10 mouse cellular contexts compared by ENCODE assay signal in the genomic region with DNA sequence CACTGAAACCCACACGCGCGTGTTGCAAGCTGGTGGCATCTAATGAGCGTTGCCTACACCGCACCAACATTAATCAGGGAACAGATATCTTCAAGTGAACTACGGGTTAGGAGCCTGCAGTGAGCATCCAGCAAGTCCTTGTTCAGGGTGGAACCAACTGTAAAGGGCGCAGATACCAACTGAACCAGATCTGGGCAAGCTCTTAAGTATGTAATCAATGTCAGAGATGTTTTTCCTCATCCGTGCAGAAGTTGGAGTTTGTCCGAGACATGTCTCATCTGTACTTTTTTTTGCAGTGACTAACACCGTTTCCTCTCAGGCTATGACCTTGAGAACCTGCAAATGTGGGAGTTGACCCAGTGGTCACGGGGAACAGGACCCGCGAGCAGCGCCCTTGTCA. TPM values are rescaled to one million over a fixed set of nuclear protein-coding genes. Genes with fewer than 3 reads are reported as not detected.
DNase-seq lines count a peak whose midpoint lies in the region; ATAC-seq and TF ChIP-seq lines count a peak whose summit lies in the region.
"Had no signal": no experiment of that assay in that cellular context is flagged by ENCODE, and none has a peak within 500 bp of the region (broad histone marks: within the 10 kb centered on the region; RNA-seq: fewer than 3 reads in every experiment).

No protein-coding gene starts in this region.

- 29% methylated on average over 14 of the region's 14 CpGs for WGBS in kidney, adult 2 months
- WGBS in embryonic facial prominence, embryonic 12.5 days: 30% methylated on average over 14 of the region's 14 CpGs
- WGBS in hindbrain, embryonic 15.5 days: 35% methylated on average over 14 of the region's 14 CpGs
- 33% methylated on average over 14 of the region's 14 CpGs for WGBS in midbrain, embryonic 15.5 days

- ATAC-seq in embryonic facial prominence, embryonic 12.5 days (ENCODE audit: insufficient number of reproducible peaks, insufficient read depth, low FRiP score, low TSS enrichment): no peak
- ATAC-seq in hindbrain, embryonic 15.5 days (ENCODE audit: low FRiP score, low read depth): no peak
- ATAC-seq in midbrain, embryonic 15.5 days (replicated peaks): no peak
- ATAC-seq in granulocyte monocyte progenitor cell, adult 5-6 weeks (replicated peaks; ENCODE audit: poor library complexity, severe bottlenecking): no peak

- H3K4me3 ChIP-seq in kidney, adult 2 months (ENCODE audit: insufficient read depth, low read depth, low read length): no peak overlapping the region
- H3K4me3 ChIP-seq in embryonic facial prominence, embryonic 12.5 days: peak overlapping the region; percentile 38; the same call in 1 of the 2 replicates
- peak overlapping the region; percentile 55 for H3K4me3 ChIP-seq in hindbrain, embryonic 15.5 days
- peak overlapping the region; percentile 57 for H3K4me3 ChIP-seq in midbrain, embryonic 15.5 days

- no peak overlapping the region for H3K27ac ChIP-seq in kidney, adult 2 months (ENCODE audit: insufficient read depth, low read depth, low read length)
- no peak overlapping the region for H3K27ac ChIP-seq in embryonic facial prominence, embryonic 12.5 days
- no peak overlapping the region for H3K27ac ChIP-seq in hindbrain, embryonic 15.5 days (replicated peaks)
- no peak overlapping the region for H3K27ac ChIP-seq in midbrain, embryonic 15.5 days

- TF ChIP-seq CTCF in kidney, adult 2 months (conservative IDR thresholded peaks at IDR 0.05; ENCODE audit: insufficient read depth, insufficient read length, low read depth, low read length): no peak

- peak; percentile 1 for DNase-seq in kidney, adult 9 months
- no peak for DNase-seq in kidney, adult 2 months
- no peak for DNase-seq in left cerebral cortex, postnatal 4 days
- no peak for DNase-seq in gastrocnemius, adult 18-20 months (ENCODE audit: low spot score)

- no peak overlapping the region for H3K9ac ChIP-seq in embryonic facial prominence, embryonic 12.5 days
- H3K9ac ChIP-seq in hindbrain, embryonic 15.5 days: no peak overlapping the region
- H3K9ac ChIP-seq in midbrain, embryonic 15.5 days: no peak overlapping the region

- H3K27me3 ChIP-seq in kidney, adult 2 months (replicated peaks; ENCODE audit: control insufficient read depth, insufficient read depth, low read length): no peaks in the 10 kb centered on the region
- H3K27me3 ChIP-seq in embryonic facial prominence, embryonic 12.5 days: peaks cover 51% of the 10 kb centered on the region
- H3K27me3 ChIP-seq in hindbrain, embryonic 15.5 days: peaks cover 45% of the 10 kb centered on the region
- H3K27me3 ChIP-seq in midbrain, embryonic 15.5 days (replicated peaks): peaks cover 47% of the 10 kb centered on the region

- no peaks in the 10 kb centered on the region for H3K36me3 ChIP-seq in kidney, adult 2 months (ENCODE audit: control insufficient read depth, insufficient read depth, low read length)
- H3K36me3 ChIP-seq in embryonic facial prominence, embryonic 12.5 days: no peaks in the 10 kb centered on the region
- H3K36me3 ChIP-seq in hindbrain, embryonic 15.5 days: no peaks in the 10 kb centered on the region
- H3K36me3 ChIP-seq in midbrain, embryonic 15.5 days (replicated peaks): no peaks in the 10 kb centered on the region

- H3K9me3 ChIP-seq in embryonic facial prominence, embryonic 12.5 days: no peaks in the 10 kb centered on the region
- H3K9me3 ChIP-seq in hindbrain, embryonic 15.5 days: no peaks in the 10 kb centered on the region
- no peaks in the 10 kb centered on the region for H3K9me3 ChIP-seq in midbrain, embryonic 15.5 days

- peak overlapping the region; percentile 77 for H3K4me2 ChIP-seq in embryonic facial prominence, embryonic 12.5 days (replicated peaks)
- peak overlapping the region; percentile 98 for H3K4me2 ChIP-seq in hindbrain, embryonic 15.5 days
- H3K4me2 ChIP-seq in midbrain, embryonic 15.5 days: peak overlapping the region; percentile 99

- intact Hi-C loops in left cerebral cortex, postnatal 4 days (cut with DNase I): no loop called here

- no peak for TF ChIP-seq POLR2A in kidney, adult 2 months (IDR thresholded peaks at IDR 0.05; ENCODE audit: low read depth, low read length)

- H3K4me1 ChIP-seq in kidney, adult 2 months (ENCODE audit: control insufficient read depth, insufficient read depth, low read length): no peaks in the 10 kb centered on the region
- peaks cover 16% of the 10 kb centered on the region; the same call in 1 of the 2 replicates for H3K4me1 ChIP-seq in embryonic facial prominence, embryonic 12.5 days
- peaks cover 17% of the 10 kb centered on the region for H3K4me1 ChIP-seq in hindbrain, embryonic 15.5 days (replicated peaks)
- peaks cover 16% of the 10 kb centered on the region for H3K4me1 ChIP-seq in midbrain, embryonic 15.5 days

RNA-seq across cellular contexts. Expression of a gene that starts 0.6 kb away (rescaled TPM):
- not detected in 2 replicates for polyA plus RNA-seq in kidney, adult 2 months (2012; rRNA removed)
- polyA plus RNA-seq in embryonic facial prominence, embryonic 12.5 days (2016; fragmentation: Nextera tagmentation; extraction: Ambion mirVana): not detected in 2 replicates
- 1.3 TPM in 2 replicates for polyA plus RNA-seq in hindbrain, embryonic 15.5 days (2015; fragmentation: Nextera tagmentation; extraction: Ambion mirVana)
- 0.33 and 0.56 TPM in 2 replicates for polyA plus RNA-seq in midbrain, embryonic 15.5 days (2015; fragmentation: Nextera tagmentation; extraction: Ambion mirVana)
- under 1 TPM in 1 of 2 experiments, not detected in 1; 0.24 TPM for total RNA-seq in left cerebral cortex, postnatal 4 days (2021)
- total RNA-seq in granulocyte monocyte progenitor cell, adult 5-6 weeks (2014; fragmentation: Nextera tagmentation): not detected in 2 replicates
- total RNA-seq in granulocyte monocyte progenitor cell, adult 5-6 weeks (2017): not detected in 2 replicates
- not detected for total RNA-seq in gastrocnemius, adult 18-20 months (2021)
- total RNA-seq: common myeloid progenitor, adult 5-6 weeks; MEL had no signal

RNA-seq across cellular contexts. Expression of a gene that starts 55.6 kb away (rescaled TPM):
- 4.8 and 5.2 TPM in 2 replicates for polyA plus RNA-seq in kidney, adult 2 months (2012; rRNA removed)
- polyA plus RNA-seq in embryonic facial prominence, embryonic 12.5 days (2016; fragmentation: Nextera tagmentation; extraction: Ambion mirVana): 30.4 and 30.6 TPM in 2 replicates
- 26.9 and 28.2 TPM in 2 replicates for polyA plus RNA-seq in hindbrain, embryonic 15.5 days (2015; fragmentation: Nextera tagmentation; extraction: Ambion mirVana)
- 31.3 and 34.8 TPM in 2 replicates for polyA plus RNA-seq in midbrain, embryonic 15.5 days (2015; fragmentation: Nextera tagmentation; extraction: Ambion mirVana)
- total RNA-seq in left cerebral cortex, postnatal 4 days (2021): 10 to 100 TPM; 25.4 to 26.8 TPM
- 16.5 and 17.3 TPM in 2 replicates for total RNA-seq in granulocyte monocyte progenitor cell, adult 5-6 weeks (2014; fragmentation: Nextera tagmentation)
- 25.8 and 33.2 TPM in 2 replicates for total RNA-seq in granulocyte monocyte progenitor cell, adult 5-6 weeks (2017)
- 1 to 10 TPM; 7.3 to 7.4 TPM for total RNA-seq in gastrocnemius, adult 18-20 months (2021)
